Mouse (Mus musculus) kidney, postnatal 0 days (tissue): ENCODE measurements around the gene Dmc1. TPM values are rescaled to one million over a fixed set of nuclear protein-coding genes. Genes with fewer than 3 reads are reported as not detected.

ENCODE experiments used
- ATAC-seq: fragments of 200-750 bp; cut with Nextera tagmentation; replicated peaks from 2 replicates; pipeline ENCODE4 v1.8.0; 2017; ENCODE audit warnings: low read depth, moderate number of reproducible peaks, moderate TSS enrichment, moderate library complexity; ENCODE audit not compliant: low FRiP score
- DNase-seq: peaks from one replicate; pipeline ENCODE4 v3.0.0-alpha.2; 2016; ENCODE audit warnings: low spot score
- H3K27ac ChIP-seq: fragments of 300-500 bp; sonication (generic); 2 replicates; pipeline ENCODE4 v1.5.1; 2014; ENCODE audit warnings: mild to moderate bottlenecking
- H3K27me3 ChIP-seq: fragments of 300-500 bp; sonication (generic); 2 replicates; pipeline ENCODE4 v1.6.1; 2014; ENCODE audit warnings: low read length, mixed read lengths; ENCODE audit not compliant: insufficient read depth
- H3K36me3 ChIP-seq: fragments of 300-500 bp; sonication (generic); 2 replicates; pipeline ENCODE4 v1.6.1; 2014; ENCODE audit warnings: low read length, mixed read lengths; ENCODE audit not compliant: insufficient read depth
- H3K4me1 ChIP-seq: fragments of 300-500 bp; sonication (generic); replicated peaks from 2 replicates; pipeline ENCODE4 v1.6.1; 2014; ENCODE audit warnings: antibody characterized with exemption, low read length, mixed read lengths; ENCODE audit not compliant: insufficient read depth
- H3K4me2 ChIP-seq: fragments of 300-500 bp; sonication (generic); 2 replicates; pipeline ENCODE4 v1.6.1; 2014; ENCODE audit warnings: mild to moderate bottlenecking, low read length, moderate library complexity, mixed read lengths
- H3K4me3 ChIP-seq: fragments of 300-500 bp; sonication (generic); replicated peaks from 2 replicates; pipeline ENCODE4 v1.5.1; 2014; ENCODE audit warnings: low read depth, low read length
- H3K9ac ChIP-seq: fragments of 300-500 bp; sonication (generic); 2 replicates; pipeline ENCODE4 v1.6.1; 2014; ENCODE audit warnings: low read depth, low read length
- H3K9me3 ChIP-seq: fragments of 300-500 bp; sonication (generic); replicated peaks from 2 replicates; pipeline ENCODE4 v1.6.1; 2016; ENCODE audit warnings: low read length, inconsistent platforms, mixed read lengths
- CTCF ChIP-seq: IDR thresholded peaks from 2 replicates; pipeline ENCODE4 v1.5.1; 2016; ENCODE audit warnings: antibody characterized with exemption, low read depth, mild to moderate bottlenecking, moderate library complexity
- WGBS: fragments of 180-500 bp; shearing (Covaris S2); extraction: QIAGEN DNeasy Blood & Tissue Kit; methylation state at CpG from one replicate; pipeline ENCODE4 v1.1.7; 2014; 5-methylcytosine and 5-hydroxymethylcytosine counted together
- polyA plus RNA-seq: library from polyadenylated mRNA; unstranded; fragments of >200 nt; fragmentation: Nextera tagmentation; extraction: Ambion mirVana; gene quantifications from 2 replicates; pipeline ENCODE4 v1.2.1, GENCODE M21; 2015

Dmc1 gene
- polyA plus RNA-seq, 1 experiment from 2014 or later, result 1.7 TPM

- WGBS, result 97% methylated on average over 2 of the region's 2 CpGs
- DNase-seq, result no peak
- Histone ChIP-seq H3K4me2 (no peak overlapping the region), H3K9ac (no peak overlapping the region), H3K27me3 (no peaks in the 10 kb centered on the region), H3K36me3 (peaks cover 1% of the 10 kb centered on the region), H3K4me1 (no peaks in the 10 kb centered on the region; the same call in 1 of the 2 replicates), H3K27ac (no peak overlapping the region), H3K4me3 (no peak overlapping the region), H3K9me3 (no peaks in the 10 kb centered on the region)
- no peak for ATAC-seq
- no peak for TF ChIP-seq CTCF
Measured at GRCm38 (mm10) chr15:79548226-79548625, 56.7 kb downstream of the Dmc1 start.

GRCm38 (mm10) chr15:79547289-79547820 lies 57.6 kb downstream of the Dmc1 start:
- H3K4me1 ChIP-seq, result no peaks in the 10 kb centered on the region; the same call in 1 of the 2 replicates
- H3K9ac ChIP-seq, result peak overlapping the region; percentile 64; the same call in 1 of the 2 replicates
- no peaks in the 10 kb centered on the region for H3K27me3 ChIP-seq
- peak overlapping the region; percentile 33; the same call in 1 of the 2 replicates for H3K4me3 ChIP-seq
- ATAC-seq (peak; percentile 5; the same call in 1 of the 2 replicates), DNase-seq (no peak)
- no peak for TF ChIP-seq CTCF
- H3K4me2 ChIP-seq, result peak overlapping the region; percentile 64
- no peaks in the 10 kb centered on the region for H3K9me3 ChIP-seq
- H3K36me3 ChIP-seq, result peaks cover 8% of the 10 kb centered on the region
- 84% methylated on average over 17 of the region's 17 CpGs for WGBS
- peak overlapping the region; percentile 97 for H3K27ac ChIP-seq

- no peak for TF ChIP-seq CTCF
- WGBS, result 2% methylated on average over 84 of the region's 84 CpGs
- Histone ChIP-seq H3K27ac (peak within 1 kb of the TSS; percentile 99), H3K4me1 (no peaks in the 10 kb centered on the region; the same call in 1 of the 2 replicates), H3K4me3 (peak within 1 kb of the TSS; percentile 75), H3K9me3 (no peaks in the 10 kb centered on the region), H3K4me2 (peak within 1 kb of the TSS; percentile 67), H3K27me3 (no peaks in the 10 kb centered on the region), H3K9ac (peak within 1 kb of the TSS; percentile 91), H3K36me3 (peaks cover 15% of the 10 kb centered on the region)
- peak; percentile 98 for DNase-seq
- ATAC-seq, result peak; percentile 97
Measured at GRCm38 (mm10) chr15:79546410-79547288, 58.3 kb downstream of the Dmc1 start, which contains the start of gene Ddx17. Gene Ddx17, minus strand, starts transcription at chr15:79546741.

GRCm38 (mm10) chr15:79545921-79546399 lies 58.9 kb downstream of the Dmc1 start:
- no peaks in the 10 kb centered on the region; the same call in 1 of the 2 replicates for H3K4me1 ChIP-seq
- peak overlapping the region; percentile 75 for H3K4me3 ChIP-seq
- DNase-seq (peak; percentile 90), ATAC-seq (peak; percentile 66)
- H3K27me3 ChIP-seq, result no peaks in the 10 kb centered on the region
- H3K9ac ChIP-seq, result peak overlapping the region; percentile 91
- no peak for TF ChIP-seq CTCF
- peak overlapping the region; percentile 67 for H3K4me2 ChIP-seq
- H3K36me3 ChIP-seq, result peaks cover 20% of the 10 kb centered on the region
- WGBS, result under 1% methylated on average over 51 of the region's 52 CpGs
- no peaks in the 10 kb centered on the region for H3K9me3 ChIP-seq
- peak overlapping the region; percentile 99 for H3K27ac ChIP-seq

GRCm38 (mm10) chr15:79545496-79545895 lies 59.4 kb downstream of the Dmc1 start:
- H3K4me2 ChIP-seq, result peak overlapping the region; percentile 67
- H3K27ac ChIP-seq, result peak overlapping the region; percentile 99
- H3K36me3 ChIP-seq, result peaks cover 24% of the 10 kb centered on the region
- peak overlapping the region; percentile 75 for H3K4me3 ChIP-seq
- no peaks in the 10 kb centered on the region for H3K27me3 ChIP-seq
- H3K4me1 ChIP-seq, result no peaks in the 10 kb centered on the region; the same call in 1 of the 2 replicates
- WGBS, result 4% methylated on average over 3 of the region's 3 CpGs
- no peak for ATAC-seq
- DNase-seq, result no peak
- H3K9me3 ChIP-seq, result no peaks in the 10 kb centered on the region
- no peak for TF ChIP-seq CTCF
- peak overlapping the region; percentile 91 for H3K9ac ChIP-seq

- no peaks in the 10 kb centered on the region; the same call in 1 of the 2 replicates for H3K4me1 ChIP-seq
- H3K27ac ChIP-seq, result no peak overlapping the region
- no peaks in the 10 kb centered on the region for H3K27me3 ChIP-seq
- TF ChIP-seq CTCF, result no peak
- WGBS, result 91% methylated on average over 3 of the region's 3 CpGs
- H3K36me3 ChIP-seq, result peaks cover 36% of the 10 kb centered on the region
- DNase-seq (no peak), ATAC-seq (no peak)
- no peak overlapping the region for H3K4me3 ChIP-seq
- H3K4me2 ChIP-seq, result peak overlapping the region; percentile 67; the same call in 1 of the 2 replicates
- H3K9me3 ChIP-seq, result no peaks in the 10 kb centered on the region
- H3K9ac ChIP-seq, result no peak overlapping the region
Measured at GRCm38 (mm10) chr15:79543968-79544367, 60.9 kb downstream of the Dmc1 start.
